Mouse (Mus musculus) MEL (cell line): ENCODE measurements at regions not wholly inside any gene's neighbourhood (a gene's known extent, or its start where the extent isn't known, plus 50 kb on each side); places are given as distances from the start of the nearest gene placed in this dataset.

Experiments used
- DNase-seq: peaks from one replicate; pipeline ENCODE4 v3.0.0; 2011; ENCODE audit warnings: low read depth, low spot score
- H3K27ac ChIP-seq: 2 replicates; pipeline ENCODE4 v1.5.1; 2012; ENCODE audit warnings: low read depth, mild to moderate bottlenecking, control low read depth, low read length, moderate library complexity; ENCODE audit not compliant: control insufficient read depth
- H3K27me3 ChIP-seq, 2 experiments: fragments of 150-350 bp in 1 of 2; sonication (generic) in 1 of 2; 2 replicates each; pipeline ENCODE4 v1.6.1; 2012; ENCODE audit warnings: low read length in 2 of 2, mild to moderate bottlenecking in 2 of 2, improper control_type of control experiment in 1 of 2, moderate library complexity in 1 of 2; ENCODE audit not compliant: insufficient read depth in 2 of 2, control insufficient read depth in 1 of 2
- H3K36me3 ChIP-seq, 2 experiments: 2 replicates each; pipeline ENCODE4 v1.6.1; 2012 to 2014; ENCODE audit warnings: low read length in 2 of 2, improper control_type of control experiment in 1 of 2, inconsistent platforms in 1 of 2, mild to moderate bottlenecking in 1 of 2; ENCODE audit not compliant: insufficient read depth in 2 of 2, control insufficient read depth in 1 of 2
- H3K4me1 ChIP-seq, 2 experiments: fragments of 150-350 bp in 1 of 2; sonication (generic) in 1 of 2; 2 replicates each; pipeline ENCODE4 v1.6.1; 2012; ENCODE audit warnings: low read length in 2 of 2, improper control_type of control experiment in 1 of 2, mild to moderate bottlenecking in 1 of 2; ENCODE audit not compliant: insufficient read depth in 2 of 2, control insufficient read depth in 1 of 2
- H3K4me3 ChIP-seq, 2 experiments: fragments of 150-350 bp in 1 of 2; sonication (generic) in 1 of 2; 2 replicates each; pipeline ENCODE4 v1.5.1; 2012; ENCODE audit warnings: low read depth in 2 of 2, low read length in 2 of 2, mild to moderate bottlenecking in 2 of 2, moderate library complexity in 2 of 2, control low read depth in 1 of 2, improper control_type of control experiment in 1 of 2; ENCODE audit not compliant: control insufficient read depth in 1 of 2, insufficient read depth in 1 of 2
- H3K79me2 ChIP-seq: 2 replicates; pipeline ENCODE4 v1.6.1; 2012; ENCODE audit warnings: mild to moderate bottlenecking, low read length, moderate library complexity; ENCODE audit not compliant: control insufficient read depth, poor library complexity, insufficient read depth
- H3K9ac ChIP-seq: 2 replicates; pipeline ENCODE4 v1.6.1; 2012; ENCODE audit warnings: low read depth, mild to moderate bottlenecking, control low read depth, low read length, moderate library complexity; ENCODE audit not compliant: control insufficient read depth, poor library complexity, severe bottlenecking
- H3K9me3 ChIP-seq: fragments of 150-350 bp; sonication (generic); replicated peaks from 2 replicates; pipeline ENCODE4 v1.6.1; 2012; ENCODE audit warnings: mild to moderate bottlenecking, low read length, improper control_type of control experiment, moderate library complexity; ENCODE audit not compliant: insufficient read depth
- BHLHE40 ChIP-seq: IDR thresholded peaks from 2 replicates; pipeline ENCODE4 v1.6.1; 2012; ENCODE audit warnings: low read depth, mild to moderate bottlenecking, inconsistent platforms, low read length, improper control_type of control experiment, borderline replicate concordance
- CTCF ChIP-seq, 3 experiments: IDR thresholded peaks in 2 of 3; conservative IDR thresholded peaks in 1 of 3; 2 replicates each; pipeline ENCODE4 v1.5.1; 2011 to 2012; ENCODE audit warnings: low read length in 3 of 3, low read depth in 2 of 3, mild to moderate bottlenecking in 2 of 3, improper control_type of control experiment in 1 of 3, inconsistent platforms in 1 of 3, mixed read lengths in 1 of 3, moderate library complexity in 1 of 3; ENCODE audit not compliant: control insufficient read depth in 1 of 3, insufficient read depth in 1 of 3, poor library complexity in 1 of 3, severe bottlenecking in 1 of 3
- E2F4 ChIP-seq: IDR thresholded peaks from 2 replicates; pipeline ENCODE4 v1.6.1; 2011; ENCODE audit warnings: low read depth, low read length, improper control_type of control experiment, borderline replicate concordance
- GATA1 ChIP-seq: IDR thresholded peaks from 2 replicates; pipeline ENCODE4 v1.6.1; 2011; ENCODE audit warnings: low read depth, low read length, improper control_type of control experiment
- HCFC1 ChIP-seq: IDR thresholded peaks from 2 replicates; pipeline ENCODE4 v1.6.1; 2012; ENCODE audit warnings: low read depth, mild to moderate bottlenecking, inconsistent platforms, low read length, improper control_type of control experiment, moderate library complexity
- JUND ChIP-seq: IDR thresholded peaks from 2 replicates; pipeline ENCODE4 v1.6.1; 2011; ENCODE audit warnings: low read depth, mild to moderate bottlenecking, improper control_type of control experiment, low read length
- MAFK ChIP-seq: IDR thresholded peaks from 2 replicates; pipeline ENCODE4 v1.6.1; 2011; ENCODE audit warnings: low read depth, mild to moderate bottlenecking, low read length, improper control_type of control experiment, borderline replicate concordance
- MAZ ChIP-seq: IDR thresholded peaks from 2 replicates; pipeline ENCODE4 v1.6.1; 2012; ENCODE audit warnings: low read depth, mild to moderate bottlenecking, inconsistent platforms, low read length, improper control_type of control experiment
- MEF2A ChIP-seq: IDR thresholded peaks from 2 replicates; pipeline ENCODE4 v1.6.1; 2014; ENCODE audit warnings: low read depth, mild to moderate bottlenecking, inconsistent platforms, low read length, improper control_type of control experiment; ENCODE audit not compliant: poor library complexity, insufficient replicate concordance, severe bottlenecking; ENCODE audit errors: extremely low read depth
- MXI1 ChIP-seq: IDR thresholded peaks from 2 replicates; pipeline ENCODE4 v1.6.1; 2011; ENCODE audit warnings: mild to moderate bottlenecking, low read depth, low read length, improper control_type of control experiment
- MYB ChIP-seq: IDR thresholded peaks from 2 replicates; pipeline ENCODE4 v1.6.1; 2011; ENCODE audit warnings: mild to moderate bottlenecking, low read depth, low read length, improper control_type of control experiment
- NELFE ChIP-seq: IDR thresholded peaks from 2 replicates; pipeline ENCODE4 v1.6.1; 2011; ENCODE audit warnings: low read depth, low read length, improper control_type of control experiment
- NRF1 ChIP-seq: IDR thresholded peaks from 2 replicates; pipeline ENCODE4 v1.6.1; 2014; ENCODE audit warnings: low read depth, mild to moderate bottlenecking, inconsistent platforms, low read length, improper control_type of control experiment, moderate library complexity; ENCODE audit not compliant: poor library complexity, insufficient read depth, severe bottlenecking
- RAD21 ChIP-seq: IDR thresholded peaks from 2 replicates; pipeline ENCODE4 v1.6.1; 2011; ENCODE audit warnings: mild to moderate bottlenecking, low read depth, low read length, improper control_type of control experiment
- RCOR1 ChIP-seq: IDR thresholded peaks from 2 replicates; pipeline ENCODE4 v1.6.1; 2012; ENCODE audit warnings: low read depth, mild to moderate bottlenecking, inconsistent platforms, low read length, improper control_type of control experiment
- SMC3 ChIP-seq: IDR thresholded peaks from 2 replicates; pipeline ENCODE4 v1.6.1; 2011; ENCODE audit warnings: low read depth, low read length, improper control_type of control experiment
- TBP ChIP-seq: IDR thresholded peaks from 2 replicates; pipeline ENCODE4 v1.8.0; 2011; ENCODE audit warnings: low read depth, low read length, improper control_type of control experiment
- UBTF ChIP-seq: IDR thresholded peaks from 2 replicates; pipeline ENCODE4 v1.6.1; 2012; ENCODE audit warnings: low read depth, mild to moderate bottlenecking, inconsistent platforms, low read length, improper control_type of control experiment, moderate library complexity, borderline replicate concordance; ENCODE audit not compliant: insufficient read depth
- USF1 ChIP-seq: IDR thresholded peaks from 2 replicates; pipeline ENCODE4 v1.6.1; 2014; ENCODE audit warnings: low read depth, mild to moderate bottlenecking, inconsistent platforms, low read length, improper control_type of control experiment, moderate library complexity
- ZMIZ1 ChIP-seq: IDR thresholded peaks from 2 replicates; pipeline ENCODE4 v1.6.1; 2012; ENCODE audit warnings: low read depth, mild to moderate bottlenecking, inconsistent platforms, low read length, improper control_type of control experiment, moderate library complexity

DNA sequence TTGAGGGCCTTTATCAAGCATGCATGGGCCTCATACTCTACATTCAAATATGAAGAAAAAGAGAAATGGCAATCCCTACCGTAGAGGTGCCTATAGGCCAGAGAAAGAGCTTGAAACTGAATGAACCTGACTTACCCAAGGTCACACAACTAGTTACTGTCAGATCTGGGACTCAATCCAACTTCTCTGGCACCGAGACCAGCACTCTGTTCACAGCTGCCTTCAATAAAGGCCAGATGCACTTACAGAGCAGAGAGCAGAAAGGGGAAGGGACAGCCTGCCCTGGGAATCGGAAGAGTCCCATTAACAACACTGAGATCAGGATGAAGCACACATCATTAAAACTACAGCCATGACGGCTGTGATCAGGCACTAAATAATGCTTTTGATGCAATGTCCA lies 97.7 kb upstream of the Tspan2 start:
- Histone ChIP-seq H3K9ac (no peak overlapping the region), H3K4me1 (no peaks in the 10 kb centered on the region), H3K4me3 (no peak overlapping the region), H3K27ac (no peak overlapping the region), H3K27me3 (no peaks in the 10 kb centered on the region), H3K79me2 (no peaks in the 10 kb centered on the region), H3K36me3 (no peaks in the 10 kb centered on the region), H3K9me3 (no peaks in the 10 kb centered on the region)
- no peak for TF ChIP-seq CTCF (IDR thresholded peaks at IDR 0.05 in 2 of 3, conservative IDR thresholded peaks at IDR 0.05 in 1 of 3; ENCODE audit: control insufficient read depth in 1 of 3, insufficient read depth in 1 of 3, low read depth in 2 of 3, low read length in 3 of 3, poor library complexity in 1 of 3, severe bottlenecking in 1 of 3)
- no peak for TF ChIP-seq MXI1
- no peak for TF ChIP-seq RAD21
- TF ChIP-seq UBTF, result no peak
- TF ChIP-seq MEF2A, result no peak
- TF ChIP-seq USF1, result no peak
- no peak for DNase-seq

DNA sequence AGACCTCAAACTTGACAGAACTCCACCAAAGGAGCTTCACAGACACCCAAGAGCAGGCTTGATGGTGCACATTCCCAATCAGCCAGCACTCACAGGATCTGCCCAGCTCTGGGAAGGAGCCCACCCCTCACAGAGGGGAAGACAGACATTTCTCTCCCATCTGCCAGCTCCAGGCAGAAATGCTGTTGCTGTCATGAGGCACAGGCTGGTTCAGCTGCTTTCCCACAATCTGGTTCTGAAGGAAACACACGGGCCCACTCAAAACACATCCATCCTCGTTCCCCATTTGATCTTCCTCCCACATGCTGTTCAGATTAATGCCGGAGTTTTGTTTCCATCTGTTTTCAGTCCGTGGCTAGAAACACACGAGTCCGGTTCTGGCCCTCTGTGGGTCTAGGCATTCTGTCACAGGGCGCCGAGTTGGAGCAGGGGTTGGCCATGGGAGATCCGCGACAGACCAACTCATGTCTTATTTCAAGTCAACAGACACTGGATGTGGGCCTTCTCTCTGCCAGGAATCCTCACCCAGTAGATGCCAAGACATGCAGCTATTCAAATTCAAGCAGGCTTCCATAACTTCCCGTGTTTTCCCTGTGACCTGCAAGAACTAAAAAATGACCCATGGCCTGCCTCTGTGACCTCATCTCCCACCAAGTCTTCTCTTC lies 89.9 kb upstream of the Tspan2 start:
- no peak overlapping the region for H3K4me3 ChIP-seq
- H3K9me3 ChIP-seq, result no peaks in the 10 kb centered on the region
- no peaks in the 10 kb centered on the region for H3K79me2 ChIP-seq
- no peaks in the 10 kb centered on the region for H3K4me1 ChIP-seq
- no peaks in the 10 kb centered on the region for H3K36me3 ChIP-seq
- no peak overlapping the region for H3K27ac ChIP-seq
- H3K27me3 ChIP-seq, result no peaks in the 10 kb centered on the region
- TF ChIP-seq JUND, result no peak
- no peak for TF ChIP-seq MYB
- no peak for TF ChIP-seq GATA1
- no peak for TF ChIP-seq SMC3
- TF ChIP-seq MAZ, result no peak
- no peak for TF ChIP-seq TBP
- no peak for TF ChIP-seq ZMIZ1
- no peak for TF ChIP-seq MAFK
- no peak for TF ChIP-seq BHLHE40
- no peak for TF ChIP-seq NRF1
- TF ChIP-seq RCOR1, result no peak
- TF ChIP-seq E2F4, result no peak
- TF ChIP-seq NELFE, result no peak
- TF ChIP-seq HCFC1, result no peak
- no peak overlapping the region for H3K9ac ChIP-seq
- DNase-seq, result no peak
